Mouse (Mus musculus) gastrocnemius, postnatal 4 days (tissue): ENCODE measurements at regions not wholly inside any gene's neighbourhood (a gene's known extent, or its start where the extent isn't known, plus 50 kb on each side); places are given as distances from the start of the nearest gene placed in this dataset.

Experiments used
- DNase-seq, 2 experiments: peaks; one replicate each; pipeline ENCODE4 v3.0.0; 2021 to 2022; ENCODE audit warnings: low spot score in 2 of 2, mixed read lengths in 2 of 2

GRCm38 (mm10) chr16:62496697-62497096, 289.9 kb downstream of the Nsun3 start:
- no peak for DNase-seq

- no peak for DNase-seq
These were observed 316.5 kb downstream of the Nsun3 start for GRCm38 (mm10) chr16:62470133-62470532.

DNA sequence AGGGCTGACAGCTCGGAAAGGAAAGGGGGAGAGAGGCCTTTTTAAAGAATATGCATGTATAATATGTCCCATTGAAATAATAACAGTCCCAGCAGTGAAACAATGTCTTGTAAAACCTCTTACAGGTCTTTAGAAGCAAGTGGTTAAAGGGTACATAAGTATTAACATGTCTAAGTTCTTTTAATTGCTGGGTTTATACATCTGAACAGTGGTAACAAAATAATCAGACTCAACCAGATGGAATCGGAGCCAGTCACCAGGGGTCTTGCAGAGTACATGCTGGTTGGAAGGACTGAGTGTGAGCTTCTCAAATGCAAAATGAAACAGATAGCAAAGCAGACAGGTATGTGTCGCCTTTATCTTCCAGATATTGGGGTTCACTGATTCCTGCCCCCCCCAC, 317.3 kb downstream of the Nsun3 start:
- no peak for DNase-seq

- DNase-seq = no peak
These were observed 317.8 kb downstream of the Nsun3 start for GRCm38 (mm10) chr16:62468846-62469245.

- DNase-seq = no peak
These were observed 326.6 kb downstream of the Nsun3 start for GRCm38 (mm10) chr16:62459949-62460551.

DNA sequence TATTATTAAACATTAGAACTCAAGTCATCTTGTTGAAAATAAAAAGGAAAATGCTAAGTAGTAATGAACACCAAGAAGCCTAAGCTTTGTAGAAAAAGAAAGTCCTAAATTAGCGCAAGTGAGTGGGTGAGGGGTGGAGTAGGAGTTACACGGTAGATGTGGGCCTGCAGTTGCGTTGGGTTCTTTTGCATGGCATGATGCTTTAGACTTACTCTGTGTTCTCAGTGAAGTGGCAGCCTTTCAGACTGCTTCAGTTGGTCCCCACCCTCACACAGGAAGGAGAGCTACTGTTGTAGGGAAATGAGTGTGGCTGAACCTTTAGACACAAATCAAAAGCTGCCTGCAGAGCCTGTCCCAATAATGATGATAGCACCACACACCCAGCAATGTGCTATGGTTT, 336.9 kb downstream of the Nsun3 start:
- DNase-seq = no peak

DNA sequence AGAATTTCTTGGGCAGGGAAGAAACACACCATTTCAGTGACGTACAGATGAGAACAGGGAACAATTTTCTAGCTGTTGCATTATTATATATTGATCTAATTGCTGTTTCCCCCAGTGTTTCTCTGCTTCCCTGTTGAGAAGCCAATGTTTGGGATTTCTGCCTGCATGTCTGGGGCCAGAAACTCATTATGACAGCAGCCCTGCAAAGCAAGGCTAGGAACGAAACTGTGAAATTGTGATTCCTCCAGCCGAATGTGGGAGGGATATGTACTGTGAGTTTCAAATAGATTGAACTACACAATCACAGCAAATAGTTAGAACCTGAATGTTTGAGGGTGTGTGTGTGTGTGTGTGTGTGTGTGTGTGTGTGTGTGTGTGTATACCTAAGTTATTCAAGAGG, 339.2 kb downstream of the Nsun3 start:
- DNase-seq = no peak

GRCm38 (mm10) chr16:62441197-62441596, 345.4 kb downstream of the Nsun3 start:
- no peak for DNase-seq

DNA sequence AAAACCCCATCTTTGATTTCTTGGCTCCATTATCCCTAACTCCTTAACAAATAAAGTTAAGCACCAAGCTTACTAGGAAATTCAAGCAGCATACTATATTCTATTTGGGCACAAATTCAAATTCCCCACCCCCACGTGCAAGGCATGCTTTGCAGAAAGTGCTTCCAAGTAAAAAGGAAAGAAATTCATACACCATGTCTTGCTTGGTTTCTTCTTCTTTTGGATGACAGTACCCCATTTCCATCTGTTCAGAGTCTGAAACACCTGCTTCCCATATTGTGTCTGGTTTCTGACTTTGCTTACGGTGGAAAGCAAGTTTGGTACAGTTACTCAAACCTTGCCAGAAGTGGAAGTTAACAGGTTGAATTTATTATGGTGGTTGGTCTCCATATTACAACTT, 353.5 kb downstream of the Nsun3 start:
- DNase-seq = no peak

DNA sequence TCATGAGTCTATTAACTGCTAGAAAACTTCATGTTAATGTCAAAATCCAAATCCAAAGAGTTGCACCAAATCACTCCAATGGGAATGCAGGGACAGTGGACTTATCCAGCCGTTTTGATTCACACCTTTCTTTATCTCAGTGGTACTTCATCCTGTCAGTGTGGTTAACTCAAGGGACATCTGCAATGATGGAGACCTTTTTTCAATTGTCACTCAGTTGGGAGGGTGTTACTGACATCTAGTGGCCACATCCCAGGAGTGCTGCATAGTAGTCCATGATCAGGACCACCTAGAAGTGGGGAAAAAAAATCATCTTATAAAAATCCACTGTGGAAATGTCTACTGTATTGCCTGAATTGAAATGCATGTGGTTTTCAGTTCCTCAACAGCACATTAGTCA, 372.1 kb downstream of the Nsun3 start:
- DNase-seq = no peak

DNA sequence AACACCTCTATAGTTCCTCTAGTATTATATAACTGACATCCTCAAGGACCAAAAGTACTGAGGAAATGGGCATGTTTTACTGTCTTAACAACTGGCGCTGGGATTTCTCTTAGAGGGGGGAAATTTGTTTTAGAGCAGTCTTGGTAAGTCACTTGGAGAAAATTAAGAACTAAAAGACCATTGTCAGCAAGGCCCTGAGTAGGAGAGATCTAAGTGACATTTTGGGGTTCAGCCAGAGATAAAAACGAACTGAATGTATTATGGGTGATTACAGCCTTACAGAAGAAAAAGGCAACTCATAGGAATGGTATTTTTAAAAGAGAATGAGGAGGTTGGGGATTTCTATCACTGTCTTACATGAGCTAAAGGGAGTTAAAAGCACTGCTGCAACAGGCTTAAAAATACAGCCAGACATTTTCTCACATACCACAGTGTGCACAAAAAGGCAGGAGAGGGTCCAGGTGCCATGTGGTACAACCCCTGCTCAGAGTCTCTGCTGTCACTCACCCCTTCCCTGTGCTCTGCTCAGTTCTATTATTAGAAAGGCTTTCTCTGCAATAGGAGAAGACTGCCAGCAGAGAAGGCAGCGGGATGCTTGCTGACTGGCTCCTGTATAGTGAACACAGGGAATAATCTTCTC, 379.0 kb downstream of the Nsun3 start:
- DNase-seq = no peak

DNA sequence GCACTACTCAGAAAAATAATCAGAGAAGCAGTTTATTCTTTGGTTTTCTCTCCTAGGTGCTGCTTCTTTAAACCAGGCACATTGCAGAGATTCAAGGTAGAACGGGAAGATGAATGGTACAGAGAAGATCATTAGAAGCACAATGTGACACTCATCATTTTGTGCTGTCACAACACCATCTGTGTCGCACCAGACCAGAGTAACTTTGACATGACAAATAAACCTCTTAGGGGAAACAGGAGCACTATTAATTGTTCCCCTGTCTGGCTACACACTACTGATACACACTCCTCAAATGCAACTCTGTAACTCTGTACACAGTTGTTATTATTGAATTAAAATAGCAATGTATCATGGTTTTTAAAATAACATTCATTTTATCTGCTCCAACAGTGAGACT, 380.2 kb downstream of the Nsun3 start:
- no peak for DNase-seq

DNA sequence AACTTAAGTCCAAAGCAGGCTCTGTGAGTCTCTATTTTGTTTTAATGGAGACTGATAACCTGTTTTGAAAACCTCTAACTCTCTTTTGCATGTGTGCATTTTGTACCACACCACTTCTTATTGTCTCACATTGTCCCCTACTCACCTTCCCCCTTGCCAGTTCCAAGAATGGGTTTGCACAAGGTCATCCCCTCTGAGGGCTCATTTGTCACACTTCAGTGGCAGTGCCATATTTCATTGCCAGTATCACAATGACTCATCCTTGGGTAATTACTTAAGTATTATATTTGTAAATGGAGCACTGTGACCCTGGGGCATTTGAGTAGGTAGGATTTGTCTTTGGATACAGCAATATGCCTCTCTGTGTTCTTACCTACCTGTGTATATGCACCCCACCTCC, 429.3 kb downstream of the Nsun3 start:
- no peak for DNase-seq

- no peak for DNase-seq
These were observed 430.3 kb downstream of the Nsun3 start for GRCm38 (mm10) chr16:62356349-62356748.

DNA sequence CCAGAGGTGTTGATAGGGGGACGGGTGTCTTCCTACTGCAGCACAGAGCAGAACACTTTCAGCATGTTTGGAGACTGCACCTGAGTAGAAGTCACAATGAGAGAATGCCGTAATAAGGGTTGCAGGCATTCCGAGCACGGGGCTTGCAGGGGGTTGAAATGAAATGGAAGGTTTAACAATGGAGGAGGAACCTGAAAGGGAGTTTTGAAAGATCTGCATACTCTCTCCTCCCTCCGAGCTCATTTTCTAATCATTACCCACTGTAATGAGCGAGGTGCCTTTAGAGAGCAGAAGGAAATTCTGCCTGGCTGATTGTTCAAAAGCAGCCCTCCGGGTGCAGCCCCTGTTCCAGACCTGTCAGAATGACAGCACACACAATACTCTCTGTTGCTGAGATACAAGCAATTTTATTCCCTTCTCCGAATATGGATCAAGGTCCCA, 430.8 kb downstream of the Nsun3 start:
- DNase-seq = no peak

DNA sequence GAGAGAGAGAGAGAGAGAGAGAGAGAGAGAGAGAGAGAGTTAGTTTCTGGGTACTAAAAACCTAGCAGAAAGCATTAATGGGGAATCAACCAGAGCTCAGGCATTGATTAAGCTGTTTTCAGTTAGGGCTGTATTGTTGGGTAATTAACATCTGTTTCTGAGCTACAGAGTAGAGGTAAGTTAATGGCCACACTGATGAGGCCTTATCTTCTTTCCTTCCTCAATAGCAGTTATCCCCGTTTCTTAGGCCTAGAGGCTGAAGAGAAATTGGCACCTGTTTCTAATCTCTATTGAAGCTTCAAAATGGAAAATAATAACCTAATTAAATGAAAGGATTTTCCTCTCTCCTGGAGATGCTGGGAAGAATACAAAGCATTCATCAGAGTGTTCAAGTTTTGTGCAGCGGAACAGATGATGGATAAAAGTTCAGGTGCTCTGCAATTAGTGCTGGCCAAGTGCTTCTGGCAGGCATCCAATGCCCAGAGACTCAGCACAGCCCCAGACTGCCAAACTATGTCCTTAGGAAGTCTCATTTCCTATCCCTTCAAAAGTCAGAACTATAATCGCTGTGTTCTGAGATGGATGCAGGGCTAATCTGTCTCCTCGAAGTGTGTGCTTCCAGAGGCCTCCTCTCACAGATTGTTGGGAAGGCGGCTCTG, 459.1 kb downstream of the Nsun3 start:
- DNase-seq = no peak

DNA sequence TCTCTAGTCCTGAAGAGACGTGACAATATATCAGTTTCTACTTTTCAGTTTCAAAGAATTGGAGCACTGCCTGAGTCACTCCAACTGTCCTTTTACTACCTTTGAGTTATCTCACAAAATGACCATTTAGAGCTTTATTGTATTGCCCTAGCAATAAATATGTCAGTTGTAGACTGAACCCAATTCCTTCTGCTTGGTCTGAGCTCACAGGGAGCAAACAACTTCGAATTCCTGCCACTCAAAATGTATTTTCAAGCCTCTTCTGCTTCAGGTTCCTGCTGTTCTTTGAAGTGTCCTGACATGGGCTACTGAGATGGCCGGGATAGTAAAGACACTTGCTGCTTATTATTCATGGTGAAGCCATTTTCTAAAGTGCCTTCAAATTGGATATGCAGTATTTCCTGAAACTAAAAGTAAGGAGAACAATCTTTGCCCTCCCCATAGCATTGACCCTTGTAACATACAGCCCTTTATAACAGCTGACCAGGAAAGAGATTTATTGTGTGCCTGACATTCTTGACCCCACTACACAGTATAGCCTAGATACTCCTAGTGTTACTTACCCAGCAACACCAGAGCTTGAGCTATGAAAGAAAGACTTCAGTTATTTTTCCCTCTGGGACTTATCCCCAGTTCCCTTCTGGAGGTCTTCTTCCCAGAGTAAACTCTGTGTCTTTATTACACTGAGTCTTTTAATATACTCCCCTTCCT, 460.9 kb downstream of the Nsun3 start:
- no peak for DNase-seq

GRCm38 (mm10) chr16:62322809-62323208, 463.8 kb downstream of the Nsun3 start:
- DNase-seq = no peak

DNA sequence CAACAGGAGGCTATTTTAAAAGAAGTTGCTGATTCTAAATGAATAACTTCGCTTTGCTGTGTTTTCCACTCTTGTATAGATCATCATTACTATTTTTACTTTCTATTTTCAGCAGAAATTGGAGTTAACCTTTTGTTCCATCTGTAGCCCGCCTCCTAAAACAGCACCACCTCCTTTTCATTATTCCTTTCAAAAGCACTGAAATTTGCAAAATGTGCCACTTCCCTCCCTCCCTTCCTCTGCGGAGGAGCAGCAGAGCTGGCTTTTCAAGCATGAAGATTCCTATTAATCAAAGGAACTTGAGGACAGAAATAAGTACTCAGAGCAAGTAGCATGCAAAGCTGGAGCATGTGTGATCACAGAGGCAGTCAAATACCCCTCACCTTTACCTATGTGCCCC, 497.7 kb downstream of the Nsun3 start:
- no peak for DNase-seq
